Mouse (Mus musculus) megakaryocyte, adult 5-6 weeks (primary cell): ENCODE measurements around the gene Olfr464. TPM values are rescaled to one million over a fixed set of nuclear protein-coding genes. Genes with fewer than 3 reads are reported as not detected.

ENCODE experiments used
- ATAC-seq: 2 replicates; pipeline ENCODE4 v1.8.0; 2016; ENCODE audit warnings: mild to moderate bottlenecking, inconsistent platforms; ENCODE audit not compliant: poor library complexity, severe bottlenecking
- total RNA-seq, 2 experiments: library from RNA; stranded (forward) in 1 of 2; stranded (reverse) in 1 of 2; fragments of 153-499, 151-499 nt in 1 of 2; fragments of 221-1000, 200-1000 nt in 1 of 2; gene quantifications; 2 replicates each; pipeline versions ENCODE4 v1.2.3 to v1.2.4; 2015 to 2017

The Olfr464 gene
- total RNA-seq (2015) (not detected in 2 replicates), total RNA-seq (2017) (not detected in 2 replicates)

DNA sequence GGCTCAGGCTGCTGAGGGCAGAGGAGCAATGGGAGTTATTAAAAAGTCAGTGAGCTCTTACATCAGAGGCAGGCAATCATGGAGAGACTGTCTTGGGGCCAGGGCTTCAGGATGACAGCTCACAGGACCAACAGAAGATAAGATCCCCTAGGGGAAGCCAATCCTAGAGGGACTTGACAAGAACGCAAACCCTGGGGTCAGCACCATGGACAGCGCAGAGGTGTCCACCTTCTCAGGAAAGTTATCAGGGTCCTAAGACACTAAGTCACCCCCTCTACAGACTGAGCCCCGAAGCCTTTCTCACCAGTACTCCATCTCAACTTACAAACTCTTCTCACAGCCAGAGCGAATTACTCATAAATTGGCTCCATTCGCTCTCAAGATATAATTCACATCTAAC lies at the start of gene Olfr464:
TSS of gene Olfr464 (minus strand) at position 2 of the 400 bp plus-strand sequence.
- no peak for ATAC-seq

DNA sequence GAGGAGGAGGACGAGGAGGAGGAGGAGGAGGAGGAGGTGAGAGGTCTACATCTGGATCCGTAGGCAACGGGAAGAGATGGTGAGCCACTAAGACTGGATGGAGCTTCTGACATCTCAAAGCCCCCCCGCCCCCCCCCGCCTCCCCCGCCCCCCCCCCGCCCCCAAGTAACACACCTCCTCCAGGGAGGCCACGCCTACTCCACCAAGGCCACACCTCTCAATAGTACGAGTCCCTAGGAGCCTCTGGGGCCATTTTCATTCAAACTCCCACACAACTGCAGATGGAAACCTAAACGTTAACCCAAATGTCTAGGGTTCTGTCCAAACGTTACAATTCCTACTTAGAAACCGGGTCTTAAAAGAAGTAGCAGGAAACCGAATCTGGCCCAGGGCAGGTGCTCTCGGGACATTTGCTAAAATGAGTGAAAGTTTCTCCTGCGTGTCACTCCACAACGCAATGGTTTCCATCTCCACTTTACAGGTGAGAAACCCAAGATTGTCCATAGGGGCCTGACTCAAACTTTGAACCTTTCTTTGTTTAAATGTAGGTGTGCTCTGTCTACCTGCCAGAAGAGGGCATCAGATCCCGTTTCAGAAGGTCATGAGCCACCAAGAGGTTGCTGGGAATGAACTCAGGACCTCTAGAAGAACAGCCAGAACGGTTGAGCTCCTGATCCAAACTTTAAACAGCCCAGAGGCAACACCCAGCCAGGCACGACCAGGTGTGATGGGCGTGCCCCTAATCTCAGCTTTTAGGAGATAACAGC lies 47.8 kb upstream of the Olfr464 start:
- ATAC-seq: peak; percentile 34; the same call in 1 of the 2 replicates

DNA sequence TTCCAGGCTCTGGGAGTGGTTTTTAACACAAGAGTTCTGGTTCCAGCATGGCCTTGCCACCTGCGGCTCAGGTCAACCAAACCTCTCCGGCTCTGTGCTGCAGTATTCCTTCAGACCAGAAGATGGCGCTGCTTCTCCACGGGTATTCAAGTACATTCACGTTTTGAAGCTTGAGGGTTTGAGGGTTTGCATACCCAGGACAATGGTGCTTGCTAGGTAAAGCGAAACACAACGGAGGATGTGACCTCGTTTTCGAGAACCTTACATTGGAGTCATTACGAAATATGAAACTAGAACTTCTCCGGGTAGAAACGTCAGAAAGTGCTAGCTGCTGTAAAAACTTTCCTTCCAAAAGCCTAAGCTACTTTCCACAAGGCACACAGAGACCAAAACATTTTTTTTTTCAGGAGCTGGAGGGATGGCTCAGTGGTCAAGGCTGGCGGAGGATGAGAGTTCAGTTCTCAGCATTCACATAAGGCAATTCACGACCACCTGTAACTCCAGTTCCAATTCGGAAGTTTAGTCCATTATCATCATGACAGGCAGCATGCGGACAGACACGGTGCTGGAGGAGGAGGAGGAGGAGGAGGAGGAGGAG lies 47.0 kb upstream of the Olfr464 start:
- ATAC-seq: peak; percentile 92

DNA sequence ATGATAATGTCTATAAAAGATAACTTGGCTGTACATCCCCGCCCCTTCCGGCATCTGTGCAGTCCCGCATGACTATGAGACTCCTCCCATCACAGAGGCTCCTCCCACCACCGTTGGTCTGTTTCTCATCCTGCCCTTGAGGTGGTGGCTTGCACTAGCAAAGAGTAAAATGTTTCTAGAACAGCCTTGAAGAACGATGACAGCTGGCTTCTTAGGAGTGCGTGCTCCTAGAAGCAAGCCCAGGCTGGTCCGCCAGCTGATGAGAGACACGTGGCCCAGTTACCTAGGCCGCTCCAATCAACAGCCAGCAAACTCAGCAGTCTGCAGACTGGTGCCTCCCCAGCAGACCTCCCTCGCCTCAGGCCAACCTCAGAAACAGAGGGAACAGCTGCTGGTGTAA lies 45.4 kb upstream of the Olfr464 start:
- ATAC-seq: no peak

DNA sequence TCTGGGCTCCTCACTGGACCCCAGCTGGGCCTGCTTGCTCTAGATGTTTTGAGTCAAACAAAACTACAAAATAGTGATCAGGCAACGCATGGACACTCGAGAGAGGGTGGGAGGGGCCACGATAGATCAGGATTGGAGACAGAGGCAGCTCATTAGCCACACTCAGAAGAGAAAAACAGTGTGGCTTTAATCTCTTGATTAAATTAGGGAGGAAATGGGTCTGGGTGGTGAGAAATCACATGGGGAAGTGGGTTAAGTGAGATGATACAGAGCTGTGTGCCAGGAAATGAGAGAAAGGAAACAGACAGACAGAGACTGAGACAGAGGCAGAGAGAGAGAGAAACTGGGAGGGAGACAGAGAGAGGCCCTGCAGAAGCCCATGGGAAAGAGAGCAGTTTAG lies 44.5 kb upstream of the Olfr464 start:
- no peak for ATAC-seq

DNA sequence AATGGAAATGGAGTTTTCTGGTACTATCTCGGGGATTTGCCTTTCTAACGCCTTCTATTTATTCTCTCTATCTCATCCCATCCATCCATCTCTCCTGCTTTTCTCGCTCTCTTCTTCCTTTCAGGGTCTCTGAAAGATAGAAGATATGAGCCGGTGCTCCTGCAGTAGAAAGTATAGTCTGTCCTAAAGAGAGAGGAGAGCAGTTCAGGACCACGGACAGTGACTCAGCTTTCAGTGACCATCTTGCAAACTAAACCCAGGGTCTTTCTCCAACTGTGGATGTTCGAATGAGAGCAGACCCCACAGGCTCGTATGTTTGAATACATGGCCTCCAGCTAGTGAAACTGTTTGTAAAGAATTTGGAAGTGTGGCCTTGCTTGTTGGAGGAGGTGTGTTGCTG lies 36.3 kb upstream of the Olfr464 start:
- no peak for ATAC-seq

DNA sequence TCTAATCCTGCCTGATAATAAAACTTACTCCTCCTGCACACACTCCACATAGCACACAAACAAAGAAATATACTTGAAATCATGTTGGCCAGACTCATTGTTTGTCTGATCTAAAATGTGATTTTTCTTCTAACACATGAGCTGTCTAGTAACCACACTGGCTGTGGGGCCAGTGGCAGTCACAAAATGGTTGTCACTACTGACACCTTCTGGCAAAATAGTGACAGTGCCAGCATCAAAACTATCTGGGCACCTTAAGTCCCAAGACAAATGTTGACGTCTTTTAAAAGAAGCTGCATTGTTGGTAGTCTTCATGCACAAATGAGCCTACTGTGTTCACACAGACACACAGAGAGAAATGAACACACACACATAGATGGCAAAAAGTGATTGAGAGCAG lies 34.4 kb upstream of the Olfr464 start:
- ATAC-seq: no peak

DNA sequence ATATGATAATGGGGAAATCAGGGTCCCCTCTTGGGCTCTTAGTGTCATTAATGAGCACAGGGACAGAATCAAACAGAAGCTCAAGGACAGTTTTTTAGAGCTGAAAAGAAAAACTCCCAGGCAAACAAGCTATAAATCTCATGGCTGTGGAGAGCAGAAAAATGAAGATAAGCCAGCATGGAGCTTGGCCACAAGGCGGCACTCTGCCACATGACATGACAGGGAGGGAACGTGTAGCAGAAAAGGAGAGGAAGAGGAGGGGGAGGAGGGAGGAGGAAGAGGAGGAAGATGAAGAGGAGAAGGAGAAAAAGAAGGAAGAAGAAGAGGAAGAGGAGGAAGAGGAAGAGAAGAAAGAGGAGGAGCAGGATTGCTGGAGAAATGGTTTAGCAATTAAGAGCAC lies 29.2 kb upstream of the Olfr464 start:
- no peak for ATAC-seq

DNA sequence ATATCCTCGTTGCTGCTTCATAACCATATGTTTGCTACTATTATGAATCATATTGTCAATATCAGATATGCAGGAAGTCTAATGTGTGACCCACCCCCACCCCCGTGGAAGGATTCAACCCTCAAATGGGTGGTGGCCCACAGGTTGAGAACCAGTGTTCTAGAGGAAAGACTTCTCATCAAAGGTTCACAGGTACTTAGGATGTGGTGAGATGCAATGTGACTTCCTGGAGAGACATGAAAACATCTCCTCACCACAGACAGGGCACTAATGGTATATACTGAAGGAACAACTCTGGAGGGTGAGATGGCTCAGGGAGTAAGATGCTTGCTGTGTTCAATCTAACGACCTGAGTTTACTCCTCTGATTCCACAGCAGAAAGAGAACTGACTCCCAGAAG lies 14.7 kb upstream of the Olfr464 start:
- no peak; the same call in 1 of the 2 replicates for ATAC-seq

DNA sequence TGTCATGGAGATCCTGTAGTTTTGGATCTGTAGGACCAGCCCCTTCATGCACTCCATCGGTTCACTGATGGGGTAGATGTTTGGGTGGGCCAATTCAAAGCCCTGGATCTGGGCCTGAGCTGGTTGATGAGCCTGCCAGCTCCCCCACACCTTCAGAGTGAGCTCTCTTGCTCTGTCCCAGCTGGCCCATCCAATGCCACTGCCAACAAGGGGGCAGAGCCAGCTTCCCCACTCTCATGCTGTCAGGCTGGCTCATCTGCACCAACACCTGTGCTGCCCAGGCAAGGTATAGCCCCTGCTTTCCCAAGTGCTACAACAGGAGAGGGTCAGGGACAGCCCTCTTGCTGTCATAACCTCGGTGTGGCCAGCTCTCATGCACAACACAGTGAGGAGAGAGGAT lies 13.0 kb upstream of the Olfr464 start:
- no peak for ATAC-seq

DNA sequence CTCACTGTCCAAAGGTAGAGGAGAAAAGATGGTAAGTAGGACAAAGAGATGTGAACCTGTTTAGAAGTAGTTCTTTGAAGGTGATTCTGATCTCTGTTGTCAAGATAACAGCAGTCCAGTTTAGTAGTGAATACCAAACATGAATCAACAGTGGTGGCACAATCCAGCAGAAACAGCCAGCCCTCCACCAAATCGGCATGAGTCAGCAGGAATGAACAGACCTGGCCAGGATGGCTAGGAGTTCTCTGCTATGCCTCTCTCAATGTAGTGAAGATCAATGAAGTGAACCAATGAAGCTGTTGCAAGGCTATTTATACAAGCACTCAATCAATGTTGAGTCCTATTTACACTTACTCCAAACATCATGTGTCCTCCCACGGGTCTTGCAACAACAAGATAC lies 9.6 kb upstream of the Olfr464 start:
- no peak for ATAC-seq

DNA sequence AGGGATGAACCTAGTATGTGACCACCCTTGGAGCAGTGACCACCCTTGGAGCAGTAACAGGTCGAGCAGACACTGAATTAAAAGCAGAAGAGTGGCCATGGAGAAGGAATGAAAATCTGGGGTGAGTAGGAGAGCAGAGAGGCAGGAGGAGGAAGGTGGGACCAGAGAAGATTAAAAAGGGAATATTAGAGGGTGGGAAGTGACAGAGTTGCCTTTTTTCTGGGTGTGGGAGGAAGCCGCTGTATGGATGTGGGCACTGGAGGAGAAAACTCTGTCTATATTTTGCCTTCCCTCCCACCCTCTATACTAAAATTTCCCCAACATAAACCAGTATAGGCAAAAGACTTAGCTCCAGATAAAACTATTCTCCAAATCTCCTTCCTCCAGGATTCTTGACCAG lies 466 bp downstream of the Olfr464 start:
- ATAC-seq: no peak

DNA sequence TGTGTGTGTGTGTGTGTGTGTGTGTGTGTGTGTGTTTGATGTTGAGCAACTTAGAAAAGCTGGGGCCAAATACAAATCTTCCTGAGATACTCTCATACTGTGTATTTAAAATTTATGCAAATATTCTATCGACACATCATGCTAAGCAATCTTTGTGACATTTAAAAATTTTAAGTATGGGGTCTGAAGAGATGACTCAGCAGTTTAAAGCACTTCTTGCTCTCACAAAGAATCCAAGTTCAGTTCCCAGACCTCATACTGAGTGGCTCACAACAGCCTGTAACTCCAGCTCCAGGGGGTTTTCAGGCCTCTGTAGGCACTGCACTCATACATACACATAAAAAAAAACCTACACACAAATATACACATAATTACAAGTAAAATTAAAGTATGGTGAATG lies 4.8 kb downstream of the Olfr464 start:
- ATAC-seq: no peak

DNA sequence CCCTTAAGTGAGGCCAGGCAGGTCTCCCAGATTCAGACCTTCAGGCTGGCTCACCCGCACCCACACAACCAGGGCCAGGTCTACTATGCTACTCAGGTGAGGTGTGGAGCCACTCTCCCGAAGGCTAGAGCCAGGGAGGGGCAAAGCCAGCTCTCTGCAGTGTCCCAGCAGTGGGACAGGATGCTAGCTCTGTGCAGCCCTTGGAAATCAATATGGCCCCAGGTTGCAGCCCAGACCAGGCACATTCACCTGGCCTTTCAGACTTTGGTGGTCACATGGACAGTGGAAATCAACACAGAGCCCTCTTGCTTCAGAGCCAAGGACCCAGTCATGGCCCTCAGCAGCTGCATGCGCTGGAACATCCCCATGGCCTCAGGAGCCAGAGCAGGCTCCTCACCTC lies 16.4 kb downstream of the Olfr464 start:
- no peak for ATAC-seq

DNA sequence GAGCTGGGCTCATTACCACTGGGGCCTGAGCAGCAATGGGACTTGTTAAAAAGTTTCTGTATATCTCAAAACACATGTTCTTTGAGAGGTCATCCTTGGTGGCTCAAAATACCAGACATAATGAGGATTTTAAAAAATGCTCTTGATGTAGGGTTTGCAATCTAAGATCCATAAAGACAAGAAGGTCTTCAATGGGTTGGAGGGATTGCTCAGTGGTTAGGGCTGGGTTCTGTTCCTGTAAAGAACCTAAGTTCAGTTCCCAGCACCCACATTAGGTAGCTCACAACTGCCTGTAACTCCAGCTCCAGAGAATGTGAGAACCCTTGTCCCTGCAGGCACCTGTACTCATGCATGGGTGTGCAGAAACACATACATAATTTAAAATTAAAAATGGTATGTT lies 23.5 kb downstream of the Olfr464 start, which contains the start of gene Olfr463:
TSS of gene Olfr463 (minus strand) at position 101 of the 400 bp plus-strand sequence.
- no peak for ATAC-seq

DNA sequence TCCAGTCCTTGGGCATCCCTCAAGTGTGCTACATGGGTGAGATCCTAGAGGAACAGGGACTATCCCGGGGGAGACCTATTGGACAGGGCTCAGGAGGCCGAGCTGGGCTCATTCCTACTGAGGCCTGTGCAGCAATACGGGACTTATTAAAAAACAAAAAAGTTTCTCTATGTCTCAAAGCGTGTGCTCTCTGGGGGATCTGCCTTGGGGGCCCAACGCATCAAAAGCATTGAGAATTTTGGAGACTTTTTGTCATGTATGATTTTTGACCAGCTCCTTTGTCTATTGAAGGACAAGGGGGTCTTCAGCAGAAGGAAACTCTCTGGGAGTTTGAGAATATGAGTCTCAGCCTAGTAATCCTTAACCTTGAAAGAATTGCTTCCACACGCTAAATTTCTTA lies 28.6 kb downstream of the Olfr464 start, which contains the start of gene Olfr462:
TSS of gene Olfr462 (minus strand) at position 101 of the 400 bp plus-strand sequence.
- no peak for ATAC-seq

DNA sequence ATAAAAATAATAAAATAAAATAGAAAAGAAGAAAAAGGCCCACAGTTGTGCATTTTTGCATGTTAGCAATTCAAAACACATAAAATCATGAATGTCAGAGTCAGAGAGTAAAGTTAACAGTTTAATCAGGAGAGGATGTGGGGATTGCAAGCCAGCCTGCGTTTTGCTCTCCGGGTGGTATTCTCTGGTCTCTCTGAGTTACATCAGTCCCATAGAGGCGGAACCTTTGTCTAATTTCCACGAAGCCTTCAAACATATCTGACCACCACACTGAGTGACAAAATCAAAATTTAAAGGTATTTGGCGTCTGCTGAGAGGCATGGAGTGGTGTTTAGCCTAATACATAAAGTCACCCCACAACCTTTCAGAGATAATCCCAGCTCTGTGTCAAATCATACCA lies 35.9 kb downstream of the Olfr464 start:
- no peak for ATAC-seq

DNA sequence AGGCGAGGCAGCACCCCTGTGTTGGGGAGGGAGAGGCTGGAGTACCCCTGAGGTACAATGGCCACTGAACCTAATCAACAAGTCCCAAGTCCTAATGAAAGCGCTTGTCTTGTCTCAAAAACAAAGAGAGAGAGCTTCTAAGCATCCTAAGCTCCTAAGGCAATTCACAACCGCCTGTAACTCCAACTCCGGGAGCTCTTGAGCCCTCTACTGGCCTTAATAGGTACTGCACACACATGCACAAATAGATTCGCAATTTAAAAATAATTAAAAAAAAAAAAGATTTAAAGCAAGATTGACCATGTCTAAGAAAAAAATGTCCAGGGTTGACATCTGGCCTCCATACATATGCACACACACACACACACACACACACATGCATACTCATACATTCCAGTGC lies 37.3 kb downstream of the Olfr464 start:
- ATAC-seq: peak; percentile 50; the same call in 1 of the 2 replicates

DNA sequence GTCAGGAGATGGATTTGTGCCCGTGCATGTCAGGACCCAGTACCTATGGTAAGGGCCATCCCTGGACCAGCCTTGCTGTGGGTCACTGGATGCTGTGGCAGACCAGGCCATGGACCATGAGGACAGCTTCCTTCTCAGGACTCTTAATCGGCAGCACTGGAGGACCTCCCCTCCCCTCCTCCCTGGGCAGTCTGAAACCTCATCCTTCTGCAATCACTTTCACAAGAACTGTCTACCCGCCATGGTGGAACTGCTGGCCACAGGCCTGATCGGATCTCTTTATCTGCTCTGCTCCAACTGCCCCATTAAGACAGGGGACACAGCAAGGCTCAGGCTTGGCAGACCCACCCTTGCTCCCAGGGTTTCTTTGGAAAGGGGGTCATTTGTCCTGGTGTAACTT lies 39.1 kb downstream of the Olfr464 start:
- ATAC-seq: peak; percentile 75

DNA sequence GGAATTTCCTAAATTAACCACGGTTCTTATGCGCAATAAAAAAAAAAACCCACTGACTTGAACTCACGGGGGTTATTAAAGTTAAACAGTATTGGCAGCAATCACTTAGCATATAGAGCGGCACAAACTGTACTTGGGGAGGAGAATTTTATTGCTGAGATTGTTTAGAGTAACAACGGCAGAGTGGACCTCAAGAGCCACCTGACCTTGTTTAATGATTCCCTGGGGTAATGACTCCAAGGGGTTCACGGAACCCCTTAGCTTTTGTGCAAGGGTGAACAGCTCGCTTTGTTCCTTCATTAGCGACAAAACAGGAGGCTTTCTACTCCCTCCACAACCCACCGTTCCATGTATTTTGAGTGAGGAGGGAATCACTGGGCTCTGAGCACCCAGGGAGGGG lies 40.9 kb downstream of the Olfr464 start:
- no peak for ATAC-seq

DNA sequence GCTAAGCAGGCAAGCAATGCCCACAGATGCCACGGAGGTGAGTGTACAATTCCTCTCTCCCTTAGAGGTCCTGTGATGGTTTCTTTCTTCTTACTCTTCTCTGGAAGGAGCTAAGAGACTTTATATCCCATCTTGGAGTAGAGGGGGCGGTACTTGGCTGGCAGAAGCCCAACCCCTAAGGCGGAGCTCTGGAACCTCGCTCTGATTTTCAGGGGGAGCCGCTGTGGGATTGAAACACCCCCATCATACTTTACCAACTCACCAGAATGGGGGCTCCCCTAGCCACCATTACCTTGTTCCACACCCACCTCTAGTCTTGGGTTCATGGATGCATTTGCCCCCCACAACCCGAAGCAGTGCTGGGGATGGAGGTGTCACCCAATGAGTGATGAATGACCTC lies 45.3 kb downstream of the Olfr464 start, which contains the start of gene Epx:
TSS of gene Epx (minus strand) at position 101 of the 400 bp plus-strand sequence.
- ATAC-seq: no peak

DNA sequence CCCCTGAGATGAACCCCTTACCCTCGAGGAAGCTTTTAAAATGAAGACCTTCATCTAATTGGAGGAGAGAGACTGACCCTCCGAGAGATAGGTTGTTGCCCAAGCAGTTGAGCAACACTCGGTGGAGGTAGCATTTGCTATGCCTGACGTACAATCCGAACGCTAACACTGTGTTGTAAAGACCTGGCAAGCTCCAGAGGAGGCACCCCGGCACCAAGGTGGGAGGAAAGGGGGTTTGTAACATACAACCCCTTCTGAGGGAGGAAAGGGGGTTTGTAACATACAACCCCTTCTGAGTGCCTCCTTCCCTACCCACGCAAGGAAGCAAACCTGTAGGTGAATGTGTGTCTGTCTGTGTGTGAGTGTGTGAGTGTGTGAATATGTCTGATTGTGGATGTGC lies 49.0 kb downstream of the Olfr464 start:
- no peak for ATAC-seq
